Mouse (Mus musculus) C2C12 (cell line): ENCODE measurements at regions not wholly inside any gene's neighbourhood (a gene's known extent, or its start where the extent isn't known, plus 50 kb on each side); places are given as distances from the start of the nearest gene placed in this dataset.

ENCODE experiments used
- H3K27me3 ChIP-seq: one replicate; pipeline ENCODE4 v1.6.1; 2011; ENCODE audit not compliant: control insufficient read depth, insufficient read depth, insufficient read length
- H3K36me3 ChIP-seq: one replicate; pipeline ENCODE4 v1.6.1; 2011; ENCODE audit not compliant: control insufficient read depth, insufficient read depth
- H3K4me3 ChIP-seq: one replicate; pipeline ENCODE4 v1.5.1; 2011; ENCODE audit warnings: mild to moderate bottlenecking, control low read depth; ENCODE audit not compliant: poor library complexity, insufficient read depth, severe bottlenecking
- H3K79me2 ChIP-seq: one replicate; pipeline ENCODE4 v1.6.1; 2011; ENCODE audit not compliant: control insufficient read depth, insufficient read depth
- H3K79me3 ChIP-seq: one replicate; pipeline ENCODE4 v1.6.1; 2011; ENCODE audit warnings: low read depth, control low read depth
- H3ac ChIP-seq: one replicate; pipeline ENCODE3; 2011; ENCODE audit warnings: low read depth; ENCODE audit not compliant: control insufficient read depth, insufficient read length
- CEBPB ChIP-seq: IDR thresholded peaks from one replicate; pipeline ENCODE4 v1.6.1; 2011; ENCODE audit warnings: low read depth, mild to moderate bottlenecking, control low read depth, moderate library complexity
- CTCF ChIP-seq: IDR thresholded peaks from one replicate; pipeline ENCODE4 v1.5.1; 2011; ENCODE audit not compliant: control insufficient read depth, insufficient read depth, insufficient read length
- FOSL1 ChIP-seq: IDR thresholded peaks from one replicate; pipeline ENCODE4 v1.8.0; 2011; ENCODE audit warnings: mild to moderate bottlenecking, low read length; ENCODE audit not compliant: poor library complexity, insufficient read depth, severe bottlenecking
- MAX ChIP-seq: IDR thresholded peaks from one replicate; pipeline ENCODE4 v1.6.1; 2011; ENCODE audit warnings: mild to moderate bottlenecking, control low read depth
- MYOD1 ChIP-seq: IDR thresholded peaks from one replicate; pipeline ENCODE4 v1.6.1; 2011; ENCODE audit warnings: low read depth; ENCODE audit not compliant: control insufficient read depth, insufficient read length
- MYOG ChIP-seq: IDR thresholded peaks from one replicate; pipeline ENCODE4 v1.6.1; 2011; ENCODE audit not compliant: control insufficient read depth, insufficient read length; ENCODE audit errors: extremely low read depth
- USF1 ChIP-seq: IDR thresholded peaks from one replicate; pipeline ENCODE4 v1.6.1; 2011; ENCODE audit warnings: low read depth, mild to moderate bottlenecking, control low read depth, moderate library complexity

DNA sequence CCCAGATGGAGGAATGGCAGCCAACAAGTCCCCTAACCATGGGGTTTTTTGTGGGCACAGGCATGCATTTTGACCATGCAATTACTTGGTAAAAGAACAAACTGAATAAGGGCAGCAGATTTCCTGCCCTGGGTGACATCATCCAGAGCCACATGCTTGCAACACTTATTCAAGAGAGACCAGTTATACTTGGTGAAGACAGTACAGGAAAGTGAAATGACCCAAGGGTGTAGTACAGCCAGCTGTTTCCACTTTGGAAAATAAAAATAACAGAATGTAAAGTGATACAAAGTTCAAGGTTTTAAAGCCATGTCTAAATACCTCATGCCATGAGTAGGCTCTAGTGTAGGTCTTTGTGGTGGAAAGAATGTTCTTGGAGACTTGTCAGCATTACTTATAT lies 432.5 kb upstream of the A1bg start:
- no peaks in the 10 kb centered on the region for H3K36me3 ChIP-seq
- H3K79me3 ChIP-seq: no peaks in the 10 kb centered on the region
- H3K4me3 ChIP-seq: no peak overlapping the region
- no peaks in the 10 kb centered on the region for H3K79me2 ChIP-seq
- no peak overlapping the region for H3ac ChIP-seq
- TF ChIP-seq FOSL1 (no peak), MYOG (no peak), CTCF (no peak), MYOD1 (no peak), CEBPB (no peak), MAX (no peak), USF1 (no peak)
- no peaks in the 10 kb centered on the region for H3K27me3 ChIP-seq

DNA sequence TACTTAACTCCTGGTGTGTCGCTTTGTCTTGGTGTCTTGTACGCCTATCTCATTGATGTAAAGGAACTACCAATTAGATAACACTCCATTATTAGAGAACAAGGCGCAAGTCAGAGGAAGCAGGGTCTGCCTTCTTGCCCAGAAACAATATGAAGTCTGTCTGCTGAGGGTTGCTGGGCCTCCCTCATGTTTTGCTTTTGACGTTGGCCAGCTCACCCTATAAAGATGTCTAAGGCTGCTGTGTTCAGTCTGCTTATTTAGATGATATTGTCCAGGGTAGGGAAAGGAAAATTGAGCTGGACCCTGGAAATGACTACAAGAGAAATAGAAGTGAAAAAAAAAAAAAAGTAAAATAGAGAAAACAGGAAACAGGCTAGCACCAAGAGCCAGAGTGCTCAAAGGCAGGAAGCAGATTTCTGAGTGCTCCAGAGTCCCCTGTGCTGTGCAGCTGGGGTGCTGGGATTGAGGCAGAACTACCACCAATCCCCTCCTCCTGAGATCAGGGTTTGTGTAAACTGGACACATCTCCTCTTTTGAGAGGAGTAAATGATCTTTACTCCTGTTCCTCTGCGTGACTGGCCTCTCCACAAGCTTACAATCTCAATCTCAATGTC lies 429.0 kb upstream of the A1bg start:
- Histone ChIP-seq H3K79me3 (no peaks in the 10 kb centered on the region), H3K36me3 (no peaks in the 10 kb centered on the region), H3K79me2 (no peaks in the 10 kb centered on the region), H3K27me3 (no peaks in the 10 kb centered on the region), H3K4me3 (no peak overlapping the region), H3ac (no peak overlapping the region)
- TF ChIP-seq MYOG (no peak), MYOD1 (no peak), CTCF (no peak), FOSL1 (no peak), USF1 (no peak), MAX (no peak), CEBPB (no peak)

DNA sequence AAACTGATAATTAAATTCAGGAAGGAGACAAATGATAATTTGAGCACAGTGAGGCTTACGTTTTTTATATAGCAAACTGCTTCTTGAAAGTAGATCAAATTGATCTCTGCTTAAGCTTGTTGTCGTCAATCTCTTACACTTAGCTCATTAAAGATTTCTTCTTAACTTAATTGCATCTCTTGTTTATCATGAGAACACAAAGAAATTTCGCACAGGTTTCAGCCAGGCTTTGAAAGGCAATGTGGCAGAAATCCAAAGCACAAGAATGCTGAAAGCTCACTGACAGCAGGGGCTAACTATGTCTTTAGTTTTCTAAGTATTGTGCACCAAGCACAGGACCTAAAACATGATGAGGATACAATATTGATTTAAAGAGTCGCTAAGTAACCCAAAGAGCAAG lies 422.3 kb upstream of the A1bg start:
- H3K79me3 ChIP-seq: no peaks in the 10 kb centered on the region

DNA sequence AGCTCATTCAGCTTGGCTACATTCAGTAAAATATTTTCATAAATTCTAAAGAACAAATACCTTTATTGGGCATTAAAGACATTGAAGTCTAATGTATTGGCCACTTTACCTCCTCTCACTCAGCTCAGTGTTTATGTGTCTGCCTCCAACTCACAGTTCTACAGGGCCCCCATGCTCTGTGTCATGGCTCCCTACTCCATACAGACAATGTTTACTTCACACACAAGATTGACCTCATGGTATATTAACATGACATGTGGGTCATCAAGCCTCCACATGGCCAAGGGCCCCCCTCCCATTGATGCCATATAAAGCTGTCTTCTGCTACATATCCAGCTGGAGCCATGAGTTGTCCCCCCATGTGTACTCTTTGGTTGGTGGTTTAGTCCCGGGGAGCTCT lies 419.8 kb upstream of the A1bg start:
- Histone ChIP-seq H3K27me3 (no peaks in the 10 kb centered on the region), H3K36me3 (no peaks in the 10 kb centered on the region), H3K79me2 (no peaks in the 10 kb centered on the region), H3ac (no peak overlapping the region), H3K4me3 (no peak overlapping the region), H3K79me3 (no peaks in the 10 kb centered on the region)
- TF ChIP-seq CTCF (no peak), MAX (no peak), CEBPB (no peak), USF1 (no peak), MYOG (no peak), MYOD1 (no peak), FOSL1 (no peak)

More for the DNA sequence above, 422.3 kb upstream of the A1bg start:
- Histone ChIP-seq H3K4me3 (no peak overlapping the region), H3K36me3 (no peaks in the 10 kb centered on the region), H3K79me2 (no peaks in the 10 kb centered on the region), H3ac (no peak overlapping the region), H3K27me3 (no peaks in the 10 kb centered on the region)
- TF ChIP-seq MAX (no peak), FOSL1 (no peak), CTCF (no peak), USF1 (no peak), MYOG (no peak), MYOD1 (no peak), CEBPB (no peak)

DNA sequence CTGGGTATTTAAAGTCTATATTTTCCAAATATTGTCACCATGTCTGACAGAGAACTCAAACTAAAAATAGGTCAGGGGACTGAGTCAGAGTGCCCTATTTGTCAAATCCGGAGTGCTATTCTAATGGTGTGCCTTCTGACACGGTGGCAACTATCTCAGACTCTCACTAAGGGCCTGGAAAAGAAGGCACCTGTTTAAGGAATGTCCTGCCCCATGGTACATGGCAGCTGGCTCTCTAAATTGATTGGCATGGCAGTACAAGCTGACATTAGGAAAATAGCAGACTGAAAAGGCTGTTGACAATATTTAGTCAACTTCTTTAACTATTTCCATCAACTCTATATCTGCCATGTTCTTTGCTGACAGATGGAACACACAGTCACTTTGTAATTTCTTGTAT lies 405.1 kb upstream of the A1bg start:
- no peak overlapping the region for H3ac ChIP-seq
- no peak for TF ChIP-seq FOSL1
- no peak for TF ChIP-seq USF1
- TF ChIP-seq CTCF: no peak
- TF ChIP-seq MYOD1: no peak
- no peak overlapping the region for H3K4me3 ChIP-seq
- H3K27me3 ChIP-seq: no peaks in the 10 kb centered on the region
- H3K79me3 ChIP-seq: no peaks in the 10 kb centered on the region
- no peaks in the 10 kb centered on the region for H3K79me2 ChIP-seq
- H3K36me3 ChIP-seq: no peaks in the 10 kb centered on the region

DNA sequence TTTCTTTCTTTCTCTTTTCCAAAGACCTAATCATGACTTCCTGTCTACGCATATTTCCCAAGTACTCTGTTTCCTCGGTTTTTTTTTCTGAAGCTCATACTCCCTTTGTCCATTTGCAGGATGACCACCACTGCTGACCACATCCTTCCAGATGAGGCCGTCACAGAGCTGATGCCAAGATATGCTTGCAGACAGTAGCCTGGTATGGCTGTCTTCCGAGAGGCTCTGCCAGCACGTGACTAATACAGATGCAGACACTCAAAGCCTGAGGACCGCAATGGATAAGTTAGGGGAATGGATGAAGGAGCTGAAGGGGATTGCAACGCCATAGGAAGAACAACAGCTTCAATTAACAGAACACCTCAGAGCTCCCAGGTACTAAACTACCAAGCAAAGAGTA lies 399.4 kb upstream of the A1bg start:
- Histone ChIP-seq H3ac (no peak overlapping the region), H3K79me3 (no peaks in the 10 kb centered on the region), H3K79me2 (no peaks in the 10 kb centered on the region), H3K27me3 (no peaks in the 10 kb centered on the region), H3K36me3 (no peaks in the 10 kb centered on the region), H3K4me3 (no peak overlapping the region)
- TF ChIP-seq CTCF (no peak), USF1 (peak; percentile 93), CEBPB (no peak)
